Mouse (Mus musculus) heart, embryonic 13.5 days (tissue): ENCODE data around the gene Ramac. TPM values are rescaled to one million over a fixed set of nuclear protein-coding genes. Genes with fewer than 3 reads are reported as not detected.

ENCODE experiments used
- ATAC-seq: fragments of 200-750 bp; cut with Nextera tagmentation; 2 replicates; pipeline ENCODE4 v1.8.0; 2017; ENCODE audit warnings: moderate TSS enrichment; ENCODE audit not compliant: insufficient number of reproducible peaks, low FRiP score, low TSS enrichment; ENCODE audit errors: extremely low read depth
- H3K27ac ChIP-seq: fragments of 300-500 bp; sonication (generic); replicated peaks from 2 replicates; pipeline ENCODE4 v1.5.1; 2015; ENCODE audit warnings: moderate library complexity, mild to moderate bottlenecking, inconsistent platforms
- H3K27me3 ChIP-seq: fragments of 300-500 bp; sonication (generic); replicated peaks from 2 replicates; pipeline ENCODE4 v1.6.1; 2015; ENCODE audit warnings: mild to moderate bottlenecking, inconsistent platforms
- H3K36me3 ChIP-seq: fragments of 300-500 bp; sonication (generic); 2 replicates; pipeline ENCODE4 v1.6.1; 2015; ENCODE audit warnings: mild to moderate bottlenecking, inconsistent platforms
- H3K4me1 ChIP-seq: fragments of 300-500 bp; sonication (generic); 2 replicates; pipeline ENCODE4 v1.6.1; 2015; ENCODE audit warnings: inconsistent platforms
- H3K4me2 ChIP-seq: fragments of 300-500 bp; sonication (generic); 2 replicates; pipeline ENCODE4 v1.6.1; 2015; ENCODE audit warnings: inconsistent platforms, mild to moderate bottlenecking, moderate library complexity
- H3K4me3 ChIP-seq: fragments of 300-500 bp; sonication (generic); 2 replicates; pipeline ENCODE4 v1.5.1; 2015; ENCODE audit warnings: moderate library complexity, mild to moderate bottlenecking, inconsistent platforms
- H3K9ac ChIP-seq: fragments of 300-500 bp; sonication (generic); 2 replicates; pipeline ENCODE4 v1.6.1; 2015; ENCODE audit warnings: inconsistent platforms, mild to moderate bottlenecking, moderate library complexity
- H3K9me3 ChIP-seq: fragments of 300-500 bp; sonication (generic); 2 replicates; pipeline ENCODE4 v1.6.1; 2016; ENCODE audit warnings: inconsistent platforms
- WGBS: fragments of 180-500 bp; shearing (Covaris S2); methylation state at CpG from one replicate; pipeline ENCODE4 v1.1.7; 2015; ENCODE audit warnings: mixed read lengths; 5-methylcytosine and 5-hydroxymethylcytosine counted together
- polyA plus RNA-seq: library from polyadenylated mRNA; unstranded; fragments of >200 nt; fragmentation: Nextera tagmentation; extraction: Ambion mirVana; gene quantifications from 2 replicates; pipeline ENCODE4 v1.2.1, GENCODE M21; 2015

Ramac gene
- polyA plus RNA-seq, 1 experiment from 2014 or later = 75.0 TPM

GRCm38 (mm10) chr7:81732183-81733089, 30.3 kb upstream of the Ramac start:
- Histone ChIP-seq H3K36me3 (no peaks in the 10 kb centered on the region), H3K27me3 (no peaks in the 10 kb centered on the region), H3K9me3 (no peaks in the 10 kb centered on the region), H3K27ac (no peak overlapping the region), H3K9ac (no peak overlapping the region), H3K4me2 (no peak overlapping the region), H3K4me1 (peaks cover 14% of the 10 kb centered on the region), H3K4me3 (no peak overlapping the region)
- ATAC-seq = no peak
- WGBS = 80% methylated on average over 12 of the region's 12 CpGs

- H3K36me3 ChIP-seq = no peaks in the 10 kb centered on the region
- H3K4me1 ChIP-seq = peaks cover under 1% of the 10 kb centered on the region; the same call in 1 of the 2 replicates
- no peak overlapping the region for H3K27ac ChIP-seq
- no peak overlapping the region for H3K9ac ChIP-seq
- no peak overlapping the region for H3K4me3 ChIP-seq
- WGBS = 52% methylated on average over 9 of the region's 9 CpGs
- ATAC-seq = no peak
- no peak overlapping the region for H3K4me2 ChIP-seq
- no peaks in the 10 kb centered on the region for H3K9me3 ChIP-seq
- H3K27me3 ChIP-seq = no peaks in the 10 kb centered on the region
Measured at GRCm38 (mm10) chr7:81735300-81736048, 27.3 kb upstream of the Ramac start.

GRCm38 (mm10) chr7:81738720-81739385, 23.9 kb upstream of the Ramac start:
- H3K9me3 ChIP-seq = no peaks in the 10 kb centered on the region
- no peak for ATAC-seq
- no peak overlapping the region for H3K27ac ChIP-seq
- H3K9ac ChIP-seq = no peak overlapping the region
- H3K36me3 ChIP-seq = no peaks in the 10 kb centered on the region
- WGBS = 65% methylated on average over 8 of the region's 8 CpGs
- no peak overlapping the region for H3K4me3 ChIP-seq
- peaks cover 3% of the 10 kb centered on the region; the same call in 1 of the 2 replicates for H3K4me1 ChIP-seq
- no peaks in the 10 kb centered on the region for H3K27me3 ChIP-seq
- no peak overlapping the region for H3K4me2 ChIP-seq

GRCm38 (mm10) chr7:81740010-81740409, 22.7 kb upstream of the Ramac start:
- H3K4me1 ChIP-seq = peaks cover 6% of the 10 kb centered on the region; the same call in 1 of the 2 replicates
- H3K36me3 ChIP-seq = no peaks in the 10 kb centered on the region
- H3K4me3 ChIP-seq = no peak overlapping the region
- H3K27ac ChIP-seq = no peak overlapping the region
- WGBS = 81% methylated on average over 7 of the region's 7 CpGs
- H3K9ac ChIP-seq = no peak overlapping the region
- no peak for ATAC-seq
- H3K27me3 ChIP-seq = no peaks in the 10 kb centered on the region
- H3K9me3 ChIP-seq = no peaks in the 10 kb centered on the region
- H3K4me2 ChIP-seq = no peak overlapping the region

GRCm38 (mm10) chr7:81744145-81744544, 18.6 kb upstream of the Ramac start:
- no peak for ATAC-seq
- WGBS = 54% methylated on average over 4 of the region's 4 CpGs

GRCm38 (mm10) chr7:81747956-81748355, 14.8 kb upstream of the Ramac start:
- WGBS = 78% methylated on average over 3 of the region's 3 CpGs
- no peak for ATAC-seq
- Histone ChIP-seq H3K27ac (no peak overlapping the region), H3K4me1 (peaks cover 6% of the 10 kb centered on the region; the same call in 1 of the 2 replicates), H3K4me2 (no peak overlapping the region), H3K9ac (no peak overlapping the region), H3K9me3 (no peaks in the 10 kb centered on the region), H3K36me3 (no peaks in the 10 kb centered on the region), H3K27me3 (no peaks in the 10 kb centered on the region), H3K4me3 (no peak overlapping the region)

More at GRCm38 (mm10) chr7:81744145-81744544, 18.6 kb upstream of the Ramac start:
- H3K36me3 ChIP-seq = no peaks in the 10 kb centered on the region
- H3K27me3 ChIP-seq = no peaks in the 10 kb centered on the region
- H3K9ac ChIP-seq = no peak overlapping the region
- H3K9me3 ChIP-seq = no peaks in the 10 kb centered on the region
- peaks cover 6% of the 10 kb centered on the region; the same call in 1 of the 2 replicates for H3K4me1 ChIP-seq
- no peak overlapping the region for H3K27ac ChIP-seq
- no peak overlapping the region for H3K4me2 ChIP-seq
- no peak overlapping the region for H3K4me3 ChIP-seq

GRCm38 (mm10) chr7:81763110-81763845, 553 bp downstream of the Ramac start:
- WGBS = under 1% methylated on average over 60 of the region's 60 CpGs
- peak overlapping the region; percentile 98 for H3K4me2 ChIP-seq
- peak overlapping the region; percentile 100 for H3K4me3 ChIP-seq
- ATAC-seq = peak; percentile 52
- H3K9ac ChIP-seq = peak overlapping the region; percentile 97
- peak overlapping the region; percentile 90 for H3K27ac ChIP-seq
- H3K4me1 ChIP-seq = peaks cover 24% of the 10 kb centered on the region
- no peaks in the 10 kb centered on the region for H3K27me3 ChIP-seq
- H3K9me3 ChIP-seq = no peaks in the 10 kb centered on the region
- no peaks in the 10 kb centered on the region; the same call in 1 of the 2 replicates for H3K36me3 ChIP-seq

- no peak for ATAC-seq
- Histone ChIP-seq H3K36me3 (peaks cover 20% of the 10 kb centered on the region; the same call in 1 of the 2 replicates), H3K4me1 (peaks cover 11% of the 10 kb centered on the region), H3K4me2 (no peak overlapping the region), H3K27me3 (no peaks in the 10 kb centered on the region), H3K9me3 (no peaks in the 10 kb centered on the region), H3K4me3 (no peak overlapping the region), H3K27ac (no peak overlapping the region), H3K9ac (no peak overlapping the region)
- WGBS = 57% methylated on average over 10 of the region's 10 CpGs
Measured at GRCm38 (mm10) chr7:81772786-81773539, 10.2 kb downstream of the Ramac start.

- no peak overlapping the region for H3K4me2 ChIP-seq
- H3K4me3 ChIP-seq = no peak overlapping the region
- 0 out of 2 replicates have a peak, but pooled peaks cover 2% of the 10 kb centered on the region for H3K9me3 ChIP-seq
- ATAC-seq = no peak
- 80% methylated on average over 5 of the region's 5 CpGs for WGBS
- H3K27me3 ChIP-seq = no peaks in the 10 kb centered on the region
- peaks cover 30% of the 10 kb centered on the region for H3K36me3 ChIP-seq
- no peak overlapping the region for H3K27ac ChIP-seq
- peaks cover 11% of the 10 kb centered on the region for H3K4me1 ChIP-seq
- no peak overlapping the region for H3K9ac ChIP-seq
Measured at GRCm38 (mm10) chr7:81775325-81775724, 12.6 kb downstream of the Ramac start.

- H3K27me3 ChIP-seq = no peaks in the 10 kb centered on the region
- no peak for ATAC-seq
- no peak overlapping the region for H3K4me3 ChIP-seq
- WGBS = 69% methylated on average over 10 of the region's 10 CpGs
- no peak overlapping the region for H3K9ac ChIP-seq
- peaks cover 46% of the 10 kb centered on the region for H3K36me3 ChIP-seq
- H3K9me3 ChIP-seq = peaks cover 9% of the 10 kb centered on the region
- peaks cover 7% of the 10 kb centered on the region for H3K4me1 ChIP-seq
- H3K27ac ChIP-seq = no peak overlapping the region
- H3K4me2 ChIP-seq = no peak overlapping the region
Measured at GRCm38 (mm10) chr7:81777667-81778218, 15.0 kb downstream of the Ramac start.
